Mouse (Mus musculus) heart, adult 8-10 months (tissue): ENCODE data around the gene Hist1h2bk. TPM values are rescaled to one million over a fixed set of nuclear protein-coding genes. Genes with fewer than 3 reads are reported as not detected.
A peak's percentile ranks its signal among the peaks of the same experiment; 100 is the strongest.

Experiments
- DNase-seq: peaks from one replicate; pipeline ENCODE4 v3.0.0; 2022; ENCODE audit warnings: low spot score
- total RNA-seq, 4 experiments: library from RNA; stranded (reverse); gene quantifications; 2 replicates each; pipeline ENCODE4 v1.2.4; 2022

Gene Hist1h2bk
- 10 to 100 TPM in 1 of 4 experiments, 1 to 10 TPM in 3; 4.6 to 13.2 (median 8.3) TPM for total RNA-seq

- DNase-seq: peak; percentile 95
Observed at GRCm38 (mm10) chr13:22035267-22036148, at the start of gene Hist1h2bk, which contains the start of gene Hist1h2ah. TSS of gene Hist1h2bk (plus strand) at chr13:22035870. TSS of gene Hist1h2ah (minus strand) at chr13:22035568.

- no peak for DNase-seq
Observed at GRCm38 (mm10) chr13:21992550-21992949, 43.1 kb upstream of the Hist1h2bk start.

- peak; percentile 44 for DNase-seq
Observed at GRCm38 (mm10) chr13:21993957-21994738, 41.5 kb upstream of the Hist1h2bk start.

GRCm38 (mm10) chr13:21994896-21995295, 40.8 kb upstream of the Hist1h2bk start:
- no peak for DNase-seq

- no peak for DNase-seq
Observed at GRCm38 (mm10) chr13:21995331-21995914, 40.2 kb upstream of the Hist1h2bk start.

- no peak for DNase-seq
Observed at GRCm38 (mm10) chr13:21996101-21996839, 39.4 kb upstream of the Hist1h2bk start.

- no peak for DNase-seq
Observed at GRCm38 (mm10) chr13:21996840-21997185, 38.9 kb upstream of the Hist1h2bk start.

- no peak for DNase-seq
Observed at GRCm38 (mm10) chr13:21997201-21997820, 38.4 kb upstream of the Hist1h2bk start.

GRCm38 (mm10) chr13:21997821-21998220, 37.8 kb upstream of the Hist1h2bk start:
- DNase-seq: no peak

- DNase-seq: no peak
Observed at GRCm38 (mm10) chr13:21998412-21998811, 37.3 kb upstream of the Hist1h2bk start.

- DNase-seq: no peak
Observed at GRCm38 (mm10) chr13:21999147-21999546, 36.5 kb upstream of the Hist1h2bk start.

GRCm38 (mm10) chr13:22001346-22001745, 34.3 kb upstream of the Hist1h2bk start:
- no peak for DNase-seq

- DNase-seq: no peak
Observed at GRCm38 (mm10) chr13:22001823-22002222, 33.8 kb upstream of the Hist1h2bk start.

- DNase-seq: no peak
Observed at GRCm38 (mm10) chr13:22005605-22006333, 29.9 kb upstream of the Hist1h2bk start.

- no peak for DNase-seq
Observed at GRCm38 (mm10) chr13:22006334-22007120, 29.1 kb upstream of the Hist1h2bk start.

GRCm38 (mm10) chr13:22007121-22007510, 28.6 kb upstream of the Hist1h2bk start:
- no peak for DNase-seq

- no peak for DNase-seq
Observed at GRCm38 (mm10) chr13:22007872-22008271, 27.8 kb upstream of the Hist1h2bk start.

- no peak for DNase-seq
Observed at GRCm38 (mm10) chr13:22008707-22009106, 27.0 kb upstream of the Hist1h2bk start.

GRCm38 (mm10) chr13:22009642-22010041, 26.0 kb upstream of the Hist1h2bk start, which contains the start of gene Prss16:
TSS of gene Prss16 (minus strand) at chr13:22009742.
- no peak for DNase-seq
